Mouse (Mus musculus) adrenal gland, postnatal 36 days (tissue): ENCODE results near the gene Kdm4d. TPM values are rescaled to one million over a fixed set of nuclear protein-coding genes. Genes with fewer than 3 reads are reported as not detected.
"Not testable (repeated sequence)": the region's sequence is repeated elsewhere in the genome, so short reads cannot be mapped to it uniquely, and the experiment has no call there.

Experiments
- DNase-seq, 2 experiments: peaks; one replicate each; pipeline ENCODE4 v3.0.0; 2021; ENCODE audit warnings: mixed read lengths in 1 of 2
- long read RNA-seq, 2 experiments: library from polyadenylated mRNA; stranded (forward); transcript quantifications; one replicate each; pipeline ENCODE4 v2.0.0; 2021; ENCODE audit warnings: borderline sequencing depth in 2 of 2
- total RNA-seq, 2 experiments: library from RNA; stranded (reverse); gene quantifications; 2 replicates each; pipeline ENCODE4 v1.2.3; 2021

The Kdm4d gene
- under 1 TPM; 0.23 to 0.53 TPM for total RNA-seq
- long read RNA-seq, experiment 1, partial matches to known transcripts: 0 of 3 reads
- long read RNA-seq, experiment 1, other reads (novel, unspliced or antisense): 2 of 3 reads
- long read RNA-seq, experiment 2: 0 reads

DNA sequence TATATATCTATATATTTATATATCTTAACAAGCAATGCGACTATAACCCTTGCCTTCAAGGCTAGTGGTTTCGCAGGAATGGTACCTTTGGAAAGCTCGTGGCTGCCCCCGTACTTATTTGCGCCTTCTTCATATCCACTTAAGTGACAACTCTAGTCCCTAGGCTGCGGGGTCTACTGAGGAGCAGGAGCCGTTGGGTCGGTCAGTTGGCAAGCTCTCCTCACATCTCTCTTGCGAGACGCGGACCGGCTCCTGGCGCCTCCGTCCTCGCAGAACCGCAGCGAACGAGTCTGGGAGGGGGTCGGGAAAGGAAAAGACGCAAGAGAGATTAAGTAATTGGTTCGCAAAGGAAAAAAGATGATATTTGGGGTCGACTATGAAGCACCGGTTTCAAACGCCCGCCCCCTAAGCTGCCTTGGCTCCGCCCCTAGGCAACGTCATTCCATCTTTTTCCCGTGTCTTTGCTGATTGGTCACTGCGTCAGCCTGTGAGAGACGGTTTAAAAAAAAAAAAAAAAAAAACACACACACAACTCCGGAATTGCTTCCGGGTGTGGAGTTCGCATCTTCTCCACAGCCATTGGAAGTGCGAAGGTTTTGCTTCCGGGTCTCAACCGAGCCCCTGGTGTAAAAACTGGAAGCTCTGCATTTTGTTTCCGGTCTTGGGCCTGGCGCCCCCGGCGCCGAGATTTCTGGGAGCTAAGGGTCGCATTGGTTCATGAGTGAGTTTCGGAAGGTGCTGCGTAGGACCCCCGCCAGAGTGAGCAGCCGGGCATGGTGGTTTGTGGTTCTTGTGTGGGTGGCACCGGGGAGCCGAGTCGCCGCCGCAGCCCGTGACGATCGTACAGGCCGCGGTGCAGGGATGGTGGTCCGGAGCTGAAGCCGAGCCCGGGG is at the start of gene Kdm4d, which contains the start of gene Cwc15:
Kdm4d (minus strand) TSS at position 460 of the 893 bp plus-strand sequence.
Cwc15 (plus strand) TSS at position 595 of the 893 bp plus-strand sequence.
- peak; percentile 93 to 94 for DNase-seq

- DNase-seq: no peak
These were observed 48.1 kb upstream of the Kdm4d start for GRCm38 (mm10) chr9:14548366-14548761.

- DNase-seq: no peak
These were observed 47.5 kb upstream of the Kdm4d start for GRCm38 (mm10) chr9:14547584-14548365.

DNA sequence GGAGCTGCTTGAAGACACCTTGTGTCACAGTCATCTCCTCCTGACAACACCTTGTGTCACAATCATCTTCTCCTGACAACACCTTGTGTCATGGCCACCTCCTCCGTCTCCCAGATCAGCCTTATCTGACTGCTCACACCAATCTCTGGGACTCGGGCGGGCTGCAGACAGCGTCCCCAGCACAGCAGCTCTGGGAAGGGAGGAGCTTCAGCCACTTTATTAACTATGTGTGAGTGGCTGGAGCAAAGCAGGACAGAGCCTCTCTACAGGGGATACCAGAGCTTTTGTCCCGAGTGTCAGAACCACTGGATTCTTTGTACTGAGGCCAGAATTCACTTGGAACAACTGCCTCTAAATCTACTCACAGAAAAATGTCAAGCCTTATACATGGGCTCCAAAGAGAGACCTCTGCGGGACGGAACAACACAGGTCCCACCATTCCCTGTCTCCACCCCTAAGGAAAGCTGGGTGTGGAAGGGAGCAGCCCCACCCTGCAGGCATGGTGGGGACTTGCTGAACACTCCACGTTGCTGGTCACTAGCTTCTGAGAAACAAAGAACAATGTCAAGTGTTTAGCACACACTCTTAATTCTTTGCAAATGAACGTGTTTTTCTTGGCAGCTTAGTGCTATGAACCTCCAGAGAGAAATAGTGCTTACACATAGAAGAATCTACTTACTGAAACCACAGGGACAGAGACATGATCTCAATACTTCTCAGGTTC is 43.9 kb upstream of the Kdm4d start:
- DNase-seq: no peak

GRCm38 (mm10) chr9:14534833-14535456 is 34.7 kb upstream of the Kdm4d start:
- peak in 1 of 2 experiments; percentile 12 for DNase-seq

DNA sequence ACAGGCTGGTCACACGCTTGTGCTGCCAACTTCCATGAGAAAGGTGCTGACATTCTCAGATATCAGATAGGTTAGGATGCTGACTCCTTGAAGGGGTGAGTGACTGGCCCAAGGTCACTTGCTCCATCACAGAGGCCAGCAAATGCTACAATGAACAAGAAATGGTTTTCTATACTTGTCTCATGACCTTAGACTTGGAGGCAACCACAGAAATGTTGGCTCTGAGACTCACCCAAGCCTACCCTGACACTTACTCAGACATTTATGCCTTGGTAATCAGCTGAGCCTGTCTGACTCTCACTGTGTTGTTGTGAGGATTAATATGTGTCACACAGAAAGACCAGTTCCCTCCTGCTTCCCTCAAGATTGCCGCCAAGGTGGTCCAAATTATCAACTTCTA is 33.4 kb upstream of the Kdm4d start:
- no peak for DNase-seq

- no peak for DNase-seq
These were observed 32.0 kb upstream of the Kdm4d start for GRCm38 (mm10) chr9:14532283-14532682.

DNA sequence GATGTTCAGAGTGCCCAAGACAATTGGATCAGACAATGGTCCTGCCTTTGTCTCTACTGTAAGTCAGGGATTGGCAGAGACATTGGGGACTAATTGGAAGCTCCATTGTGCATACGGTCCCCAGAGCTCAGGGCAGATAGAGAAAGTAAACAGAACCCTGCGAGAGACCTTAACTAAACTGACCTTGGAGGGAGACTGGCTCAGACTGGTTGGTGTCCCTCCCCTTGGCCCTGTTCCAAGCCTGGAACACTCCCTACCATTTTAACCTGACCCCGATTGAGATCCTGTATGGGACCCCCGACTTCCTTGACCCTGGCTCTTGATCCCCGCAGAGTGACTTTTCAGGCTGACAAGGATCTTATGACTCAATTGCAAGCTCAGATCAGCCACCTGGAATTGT is 29.7 kb upstream of the Kdm4d start:
- DNase-seq: peak in 1 of 2 experiments; percentile 6

GRCm38 (mm10) chr9:14523408-14524043 is 23.2 kb upstream of the Kdm4d start:
- peak; percentile 81 to 87 for DNase-seq

GRCm38 (mm10) chr9:14521695-14522094 is 21.4 kb upstream of the Kdm4d start:
- DNase-seq: no peak

DNA sequence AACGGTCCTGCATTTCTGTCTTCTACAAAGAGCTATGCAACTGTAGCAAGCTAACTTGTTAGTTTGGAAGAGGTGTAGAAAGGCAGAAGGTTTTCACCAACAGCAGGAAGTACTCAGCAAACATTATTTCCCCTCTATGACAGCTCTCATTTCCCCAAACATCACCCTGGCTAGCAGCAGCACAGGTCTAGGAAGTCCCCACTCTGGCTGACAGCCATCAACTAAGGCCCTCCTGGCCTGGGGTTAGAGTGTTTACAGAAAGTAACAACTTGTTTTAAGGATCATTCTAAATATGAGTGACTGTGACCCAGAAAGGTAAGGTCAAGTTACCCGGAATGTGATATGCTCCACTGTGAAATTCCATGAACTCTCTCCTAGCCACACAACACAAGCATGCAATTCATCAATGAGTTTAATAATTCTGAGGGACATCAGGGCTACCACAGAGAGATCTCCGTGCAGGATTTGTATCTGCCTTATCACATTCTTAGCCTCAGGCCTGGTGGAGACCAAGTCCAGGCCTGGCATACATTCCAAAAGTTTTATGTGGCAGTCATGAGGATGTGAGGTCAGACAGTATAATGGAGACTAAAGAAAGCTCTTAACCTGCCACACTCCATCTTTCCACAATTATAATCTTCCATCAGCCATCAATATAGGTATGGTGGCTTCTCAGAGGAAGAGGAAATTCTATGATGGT is 20.8 kb upstream of the Kdm4d start:
- DNase-seq: no peak

- no peak for DNase-seq
These were observed 17.8 kb upstream of the Kdm4d start for GRCm38 (mm10) chr9:14518105-14518504.

- DNase-seq: no peak
These were observed 17.0 kb upstream of the Kdm4d start for GRCm38 (mm10) chr9:14517296-14517695.

- peak; percentile 31 to 56 for DNase-seq
These were observed 12.6 kb upstream of the Kdm4d start for GRCm38 (mm10) chr9:14512633-14513445.

DNA sequence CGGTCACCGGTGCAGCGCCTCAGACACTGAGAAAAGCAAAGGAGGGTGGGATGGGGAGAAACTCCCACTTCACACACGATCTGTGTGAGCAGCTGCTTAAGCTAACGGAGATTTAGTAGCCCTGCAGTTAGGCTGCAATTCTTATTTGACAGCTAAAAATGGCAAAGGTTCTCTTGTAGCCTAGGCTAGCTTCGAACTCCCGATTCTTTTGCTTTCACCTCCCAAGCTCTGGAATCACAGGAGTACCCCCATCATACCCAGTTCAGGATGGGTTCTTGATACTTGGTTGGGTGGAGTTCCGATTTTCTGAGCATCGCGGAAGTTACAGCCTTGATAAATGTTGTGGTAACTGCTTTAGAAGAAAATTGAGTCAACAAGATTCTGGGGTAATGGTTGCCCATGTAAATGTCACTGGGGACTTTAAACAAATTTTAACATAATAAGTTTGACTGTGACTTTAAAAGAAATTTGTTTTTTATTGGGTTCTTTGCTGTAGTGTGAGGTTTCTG is 688 bp upstream of the Kdm4d start:
- DNase-seq: no peak

- no peak for DNase-seq
These were observed 1.2 kb downstream of the Kdm4d start for GRCm38 (mm10) chr9:14498896-14499705.

- not testable (repeated sequence) for DNase-seq
These were observed 36.6 kb downstream of the Kdm4d start for GRCm38 (mm10) chr9:14463668-14464067.

- peak in 1 of 2 experiments; percentile 30 for DNase-seq
These were observed 37.7 kb downstream of the Kdm4d start for GRCm38 (mm10) chr9:14462536-14462935.
